Mouse (Mus musculus) limb, embryonic 14.5 days (tissue): ENCODE results near the gene Ablim1. TPM values are rescaled to one million over a fixed set of nuclear protein-coding genes. Genes with fewer than 3 reads are reported as not detected.

Experiments
- ATAC-seq: fragments of 200-750 bp; cut with Nextera tagmentation; 2 replicates; pipeline ENCODE4 v1.8.0; 2017; ENCODE audit warnings: low read depth, moderate number of reproducible peaks, moderate TSS enrichment; ENCODE audit not compliant: low FRiP score
- DNase-seq: peaks from one replicate; pipeline ENCODE4 v3.0.0-alpha.2; 2015; ENCODE audit warnings: low spot score
- H3K27ac ChIP-seq: fragments of 300-500 bp; sonication (generic); replicated peaks from 2 replicates; pipeline ENCODE4 v1.5.1; 2014; ENCODE audit warnings: low read depth, mild to moderate bottlenecking, low read length, moderate library complexity, mixed read lengths
- H3K27me3 ChIP-seq: fragments of 300-500 bp; sonication (generic); 2 replicates; pipeline ENCODE4 v1.6.1; 2014; ENCODE audit warnings: low read length, mixed read lengths; ENCODE audit not compliant: control insufficient read depth, insufficient read depth
- H3K36me3 ChIP-seq: fragments of 300-500 bp; sonication (generic); 2 replicates; pipeline ENCODE4 v1.6.1; 2014; ENCODE audit warnings: mild to moderate bottlenecking, low read length, moderate library complexity, mixed read lengths; ENCODE audit not compliant: control insufficient read depth, insufficient read depth
- H3K4me1 ChIP-seq: fragments of 300-500 bp; sonication (generic); 2 replicates; pipeline ENCODE4 v1.6.1; 2014; ENCODE audit warnings: antibody characterized with exemption, low read length, mixed read lengths; ENCODE audit not compliant: control insufficient read depth, insufficient read depth
- H3K4me2 ChIP-seq: fragments of 300-500 bp; sonication (generic); replicated peaks from 2 replicates; pipeline ENCODE4 v1.6.1; 2014; ENCODE audit warnings: low read depth, mild to moderate bottlenecking, low read length, moderate library complexity; ENCODE audit not compliant: severe bottlenecking
- H3K4me3 ChIP-seq: fragments of 300-500 bp; sonication (generic); replicated peaks from 2 replicates; pipeline ENCODE4 v1.5.1; 2014; ENCODE audit warnings: low read length
- H3K9ac ChIP-seq: fragments of 300-500 bp; sonication (generic); 2 replicates; pipeline ENCODE4 v1.6.1; 2014; ENCODE audit warnings: mild to moderate bottlenecking, low read depth, low read length, moderate library complexity; ENCODE audit not compliant: severe bottlenecking
- H3K9me3 ChIP-seq: fragments of 300-500 bp; sonication (generic); 2 replicates; pipeline ENCODE4 v1.6.1; 2016; ENCODE audit warnings: low read length; ENCODE audit not compliant: control insufficient read depth
- POLR2A ChIP-seq: fragments of 200-500 bp; IDR thresholded peaks from 2 replicates; pipeline ENCODE4 v1.8.0; 2012; ENCODE audit warnings: inconsistent platforms, mild to moderate bottlenecking, moderate library complexity, borderline replicate concordance; ENCODE audit not compliant: insufficient read depth, insufficient read length; ENCODE audit errors: extremely low read depth
- WGBS: fragments of 180-500 bp; shearing (Covaris S2); extraction: QIAGEN DNeasy Blood & Tissue Kit; methylation state at CpG from one replicate; pipeline ENCODE4 v1.1.7; 2014; 5-methylcytosine and 5-hydroxymethylcytosine counted together
- polyA plus RNA-seq, 2 experiments: library from polyadenylated mRNA; depleted of rRNA in 1 of 2; stranded (reverse) in 1 of 2; unstranded in 1 of 2; fragments of >200 nt; fragmentation: Nextera tagmentation in 1 of 2; extraction: Ambion mirVana in 1 of 2; gene quantifications; 2 replicates each; pipeline versions ENCODE4 v1.2.1 to v1.2.3; 2012 to 2014

Gene Ablim1
- polyA plus RNA-seq, 2 experiments = 30.6 to 76.9 TPM

DNA sequence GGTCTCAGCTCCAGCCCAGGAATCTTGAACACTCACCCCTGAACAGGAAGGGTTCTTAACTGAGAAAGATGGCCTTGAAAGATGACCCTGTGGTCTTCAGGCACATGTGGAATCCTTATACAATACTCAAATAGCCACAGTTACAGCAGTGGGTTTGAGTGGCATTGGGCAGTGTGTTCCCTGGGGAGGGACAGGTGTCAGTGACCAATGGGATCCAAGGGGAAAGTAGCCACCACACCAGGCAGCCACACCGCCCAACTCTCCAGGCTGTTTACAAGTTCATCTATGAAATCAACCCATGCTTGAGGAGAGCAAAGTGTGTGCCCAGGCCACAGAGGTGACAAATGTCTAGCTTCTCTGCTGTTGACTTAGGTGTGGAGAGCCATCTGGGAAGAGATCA is 123.6 kb downstream of the Ablim1 start:
- Histone ChIP-seq H3K27ac (no peak overlapping the region), H3K36me3 (no peaks in the 10 kb centered on the region), H3K9ac (no peak overlapping the region), H3K27me3 (peaks cover 7% of the 10 kb centered on the region; the same call in 1 of the 2 replicates), H3K4me2 (no peak overlapping the region), H3K4me3 (no peak overlapping the region), H3K9me3 (no peaks in the 10 kb centered on the region), H3K4me1 (no peaks in the 10 kb centered on the region)
- DNase-seq (no peak), ATAC-seq (no peak)
- WGBS = 76% methylated on average over 1 of the region's 1 CpGs
- no peak for TF ChIP-seq POLR2A

DNA sequence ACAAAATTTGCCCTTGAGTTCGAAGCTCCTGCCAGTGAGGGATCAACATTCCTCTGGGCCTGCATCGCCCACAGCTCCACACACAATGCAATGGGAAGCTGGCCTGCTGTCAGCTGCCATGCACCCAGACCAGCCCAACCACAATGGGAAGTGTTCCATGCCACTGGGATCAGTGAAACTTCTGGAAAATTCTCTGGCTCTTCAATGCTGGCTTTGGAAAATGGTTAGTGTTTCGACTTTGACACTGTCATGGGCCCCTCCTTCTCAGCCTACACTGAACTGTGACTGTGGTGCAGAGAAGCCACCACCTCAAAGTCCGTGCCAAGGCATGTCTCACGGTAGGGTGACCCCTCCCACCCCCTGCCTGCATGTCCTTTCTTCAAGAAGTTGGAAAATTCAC is 125.3 kb downstream of the Ablim1 start:
- H3K4me2 ChIP-seq = no peak overlapping the region
- H3K4me3 ChIP-seq = no peak overlapping the region
- no peaks in the 10 kb centered on the region for H3K9me3 ChIP-seq
- no peaks in the 10 kb centered on the region for H3K27me3 ChIP-seq
- WGBS = 78% methylated on average over 5 of the region's 5 CpGs
- no peaks in the 10 kb centered on the region for H3K4me1 ChIP-seq
- TF ChIP-seq POLR2A = no peak
- H3K27ac ChIP-seq = no peak overlapping the region
- H3K36me3 ChIP-seq = no peaks in the 10 kb centered on the region
- H3K9ac ChIP-seq = no peak overlapping the region
- ATAC-seq (no peak), DNase-seq (no peak)

GRCm38 (mm10) chr19:57188553-57188952 is 126.2 kb downstream of the Ablim1 start:
- Histone ChIP-seq H3K27ac (no peak overlapping the region), H3K4me3 (no peak overlapping the region), H3K36me3 (no peaks in the 10 kb centered on the region), H3K9me3 (no peaks in the 10 kb centered on the region), H3K27me3 (no peaks in the 10 kb centered on the region), H3K9ac (no peak overlapping the region), H3K4me1 (no peaks in the 10 kb centered on the region), H3K4me2 (no peak overlapping the region)
- DNase-seq = no peak
- WGBS = 80% methylated on average over 4 of the region's 4 CpGs
- no peak for TF ChIP-seq POLR2A
- no peak for ATAC-seq

GRCm38 (mm10) chr19:57185021-57185420 is 129.7 kb downstream of the Ablim1 start:
- no peak for TF ChIP-seq POLR2A
- no peak overlapping the region for H3K9ac ChIP-seq
- 93% methylated on average over 3 of the region's 3 CpGs for WGBS
- no peaks in the 10 kb centered on the region for H3K27me3 ChIP-seq
- H3K27ac ChIP-seq = no peak overlapping the region
- ATAC-seq = no peak
- no peaks in the 10 kb centered on the region for H3K9me3 ChIP-seq
- no peak overlapping the region for H3K4me2 ChIP-seq
- no peak for DNase-seq
- no peak overlapping the region for H3K4me3 ChIP-seq
- H3K4me1 ChIP-seq = peaks cover 7% of the 10 kb centered on the region
- no peaks in the 10 kb centered on the region for H3K36me3 ChIP-seq

DNA sequence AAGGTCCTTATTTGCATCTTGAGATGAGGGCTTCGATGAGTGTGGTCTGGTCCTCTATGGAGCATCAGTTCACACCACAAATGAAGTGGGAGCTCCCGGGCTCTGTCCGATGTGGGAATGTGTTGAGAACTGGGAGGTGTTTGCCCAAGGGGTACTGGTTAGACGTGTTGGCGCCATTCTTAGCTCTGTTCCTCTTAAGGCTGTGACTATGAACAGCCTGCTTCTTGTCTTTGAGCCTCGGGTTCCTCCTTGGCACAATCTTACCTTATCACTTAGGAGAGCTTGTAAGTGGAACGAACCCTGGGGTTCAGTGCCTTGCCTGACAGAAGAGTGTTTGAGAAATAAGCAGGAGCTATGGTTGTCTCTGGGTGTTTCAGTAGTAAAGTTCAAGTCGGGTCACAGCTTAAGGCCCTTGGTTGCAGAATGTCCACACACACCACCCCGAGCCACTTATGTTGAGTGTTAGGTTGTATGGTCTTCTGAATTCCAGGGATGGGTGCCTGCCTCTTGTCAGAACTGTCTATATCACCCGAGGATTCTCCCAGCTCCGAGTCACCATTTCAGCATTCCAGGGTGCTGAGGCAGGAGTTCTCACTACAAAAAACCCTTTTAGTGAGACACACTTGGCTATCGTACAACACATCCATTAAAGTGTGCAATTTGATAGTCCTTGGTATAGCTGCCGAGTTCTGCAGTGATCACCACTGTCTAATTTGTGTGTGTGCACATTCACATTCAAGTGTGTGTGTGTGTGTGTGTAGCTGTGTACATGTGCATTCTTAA is 131.6 kb downstream of the Ablim1 start:
- ATAC-seq (no peak), DNase-seq (no peak)
- WGBS = 81% methylated on average over 13 of the region's 13 CpGs
- H3K4me2 ChIP-seq = no peak overlapping the region
- peaks cover 14% of the 10 kb centered on the region for H3K4me1 ChIP-seq
- H3K36me3 ChIP-seq = no peaks in the 10 kb centered on the region
- TF ChIP-seq POLR2A = no peak
- no peaks in the 10 kb centered on the region for H3K9me3 ChIP-seq
- no peak overlapping the region for H3K9ac ChIP-seq
- no peak overlapping the region for H3K4me3 ChIP-seq
- H3K27ac ChIP-seq = no peak overlapping the region
- no peaks in the 10 kb centered on the region for H3K27me3 ChIP-seq
